Mouse (Mus musculus) embryonic facial prominence, embryonic 10.5 days (tissue): ENCODE data around the gene Pip5kl1. TPM values are rescaled to one million over a fixed set of nuclear protein-coding genes. Genes with fewer than 3 reads are reported as not detected.

Source experiments
- DNase-seq: peaks from one replicate; pipeline ENCODE4 v3.0.0-alpha.2; 2017; ENCODE audit warnings: low spot score
- H3K27ac ChIP-seq: fragments of 300-500 bp; sonication (generic); replicated peaks from 2 replicates; pipeline ENCODE4 v1.5.1; 2016; ENCODE audit warnings: mild to moderate bottlenecking
- H3K27me3 ChIP-seq: fragments of 300-500 bp; sonication (generic); replicated peaks from 2 replicates; pipeline ENCODE4 v1.6.1; 2016; ENCODE audit warnings: low read depth, mild to moderate bottlenecking; ENCODE audit not compliant: poor library complexity, severe bottlenecking
- H3K36me3 ChIP-seq: fragments of 300-500 bp; sonication (generic); replicated peaks from 2 replicates; pipeline ENCODE4 v1.6.1; 2016; ENCODE audit warnings: mild to moderate bottlenecking, moderate library complexity
- H3K4me1 ChIP-seq: fragments of 300-500 bp; sonication (generic); 2 replicates; pipeline ENCODE4 v1.6.1; 2016
- H3K4me3 ChIP-seq: fragments of 300-500 bp; sonication (generic); 2 replicates; pipeline ENCODE4 v1.5.1; 2016; ENCODE audit warnings: mild to moderate bottlenecking, moderate library complexity
- H3K9me3 ChIP-seq: fragments of 300-500 bp; sonication (generic); 2 replicates; pipeline ENCODE4 v1.6.1; 2016; ENCODE audit warnings: mild to moderate bottlenecking
- WGBS: fragments of 180-500 bp; shearing (Covaris S2); methylation state at CpG from one replicate; pipeline ENCODE4 v1.1.7; 2016; 5-methylcytosine and 5-hydroxymethylcytosine counted together
- polyA plus RNA-seq: library from polyadenylated mRNA; unstranded; fragments of >200 nt; fragmentation: Nextera tagmentation; extraction: Ambion mirVana; gene quantifications from 2 replicates; pipeline ENCODE4 v1.2.1, GENCODE M21; 2016

Pip5kl1 gene
- polyA plus RNA-seq, 1 experiment from 2014 or later = 2.0 TPM

DNA sequence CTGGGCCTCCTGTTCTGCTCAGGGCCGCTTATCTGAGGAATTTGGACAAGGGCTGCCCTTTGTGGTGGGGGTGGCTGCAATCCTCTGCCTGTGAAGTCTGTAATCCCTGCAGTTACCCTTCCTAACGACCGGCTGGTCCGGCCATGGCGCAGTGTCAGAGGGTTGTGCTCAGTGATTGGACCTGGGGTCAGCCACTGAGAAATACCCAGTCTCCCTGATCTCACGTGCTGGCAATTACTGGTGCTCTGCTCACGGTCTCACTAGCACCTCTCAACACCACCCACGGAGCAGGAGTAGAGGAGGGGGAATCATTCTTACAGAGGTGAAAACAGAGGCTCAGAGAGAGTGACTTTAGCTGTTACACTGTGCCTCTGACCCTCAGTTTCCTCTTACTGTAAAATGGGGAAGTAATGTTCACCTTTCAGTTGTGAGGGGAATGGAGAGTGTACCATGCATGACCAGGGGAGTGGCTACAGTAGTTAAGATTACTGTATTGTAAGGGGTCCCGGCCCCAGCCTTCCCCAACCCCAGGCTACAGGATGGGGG lies 37.2 kb upstream of the Pip5kl1 start:
- DNase-seq = no peak
- WGBS = 8% methylated on average over 9 of the region's 9 CpGs
- H3K4me1 ChIP-seq = peaks cover 81% of the 10 kb centered on the region
- H3K9me3 ChIP-seq = no peaks in the 10 kb centered on the region
- H3K36me3 ChIP-seq = 0 out of 2 replicates have a peak, but pooled peaks cover 4% of the 10 kb centered on the region
- H3K27ac ChIP-seq = peak overlapping the region; percentile 96
- H3K4me3 ChIP-seq = peak overlapping the region; percentile 80
- H3K27me3 ChIP-seq = no peaks in the 10 kb centered on the region

DNA sequence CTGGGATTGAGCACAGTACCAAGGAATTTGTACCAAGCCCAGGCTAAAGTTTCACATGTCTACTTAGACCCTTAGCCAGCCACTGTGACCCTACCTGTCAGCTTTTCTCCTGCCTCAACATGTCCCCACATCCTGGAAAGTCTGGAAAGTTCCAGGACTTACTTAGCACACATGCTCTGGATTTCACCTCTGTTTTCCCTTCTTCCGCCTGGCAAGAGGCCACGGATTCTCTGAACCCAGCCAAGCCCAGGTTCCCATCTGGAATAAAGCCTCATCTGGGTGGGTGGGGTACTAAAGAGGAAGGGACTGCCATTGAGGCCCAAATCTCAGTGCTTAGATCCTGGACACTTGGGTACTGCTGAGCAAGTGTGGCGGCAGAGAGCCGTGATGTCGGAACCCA lies 36.7 kb upstream of the Pip5kl1 start:
- Histone ChIP-seq H3K9me3 (no peaks in the 10 kb centered on the region), H3K4me1 (peaks cover 81% of the 10 kb centered on the region), H3K27me3 (no peaks in the 10 kb centered on the region), H3K36me3 (peaks cover 5% of the 10 kb centered on the region), H3K4me3 (peak overlapping the region; percentile 80), H3K27ac (peak overlapping the region; percentile 96)
- no peak for DNase-seq
- WGBS = 80% methylated on average over 5 of the region's 5 CpGs

- H3K27ac ChIP-seq = no peak overlapping the region
- DNase-seq = no peak
- peaks cover 10% of the 10 kb centered on the region for H3K36me3 ChIP-seq
- peak overlapping the region; percentile 80 for H3K4me3 ChIP-seq
- no peaks in the 10 kb centered on the region for H3K27me3 ChIP-seq
- H3K9me3 ChIP-seq = no peaks in the 10 kb centered on the region
- H3K4me1 ChIP-seq = peaks cover 75% of the 10 kb centered on the region
- 73% methylated on average over 4 of the region's 4 CpGs for WGBS
Measured at GRCm38 (mm10) chr2:32538461-32538860, 36.1 kb upstream of the Pip5kl1 start.

DNA sequence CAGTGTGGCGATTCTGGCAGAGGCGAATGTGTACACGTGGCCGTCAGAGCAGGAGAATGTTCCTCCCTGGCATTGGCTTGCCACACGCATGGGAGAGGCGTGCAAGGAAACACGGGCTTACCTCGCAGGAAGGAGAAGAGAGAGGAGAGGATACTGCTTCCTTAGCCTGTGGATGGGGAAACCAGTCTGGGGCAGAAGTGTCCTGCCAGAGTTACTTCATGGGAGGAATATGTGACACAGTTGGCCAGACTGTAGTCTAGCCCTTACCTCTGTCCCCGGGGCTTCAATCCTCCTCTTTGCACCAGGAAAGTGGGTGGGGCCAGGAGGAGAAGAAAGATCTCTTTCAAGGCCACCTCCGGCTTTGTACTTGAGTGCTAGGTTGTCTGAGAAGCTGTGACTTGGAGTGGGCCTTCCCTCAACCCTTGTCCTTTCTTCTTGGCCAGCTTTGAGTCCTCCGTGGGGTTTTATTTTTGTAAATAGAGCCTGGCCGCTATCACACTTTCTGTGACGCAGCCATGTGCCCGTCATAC lies 35.1 kb upstream of the Pip5kl1 start:
- H3K27ac ChIP-seq = peak overlapping the region; percentile 52
- DNase-seq = no peak
- peaks cover 65% of the 10 kb centered on the region for H3K4me1 ChIP-seq
- no peaks in the 10 kb centered on the region for H3K9me3 ChIP-seq
- peaks cover 19% of the 10 kb centered on the region for H3K36me3 ChIP-seq
- peak overlapping the region; percentile 80 for H3K4me3 ChIP-seq
- WGBS = 77% methylated on average over 14 of the region's 14 CpGs
- no peaks in the 10 kb centered on the region for H3K27me3 ChIP-seq

- no peak for DNase-seq
- 92% methylated on average over 2 of the region's 2 CpGs for WGBS
- Histone ChIP-seq H3K4me1 (peaks cover 50% of the 10 kb centered on the region), H3K9me3 (no peaks in the 10 kb centered on the region), H3K27me3 (no peaks in the 10 kb centered on the region), H3K36me3 (peaks cover 35% of the 10 kb centered on the region), H3K27ac (no peak overlapping the region), H3K4me3 (no peak overlapping the region)
Measured at GRCm38 (mm10) chr2:32541333-32541908, 33.2 kb upstream of the Pip5kl1 start.

DNA sequence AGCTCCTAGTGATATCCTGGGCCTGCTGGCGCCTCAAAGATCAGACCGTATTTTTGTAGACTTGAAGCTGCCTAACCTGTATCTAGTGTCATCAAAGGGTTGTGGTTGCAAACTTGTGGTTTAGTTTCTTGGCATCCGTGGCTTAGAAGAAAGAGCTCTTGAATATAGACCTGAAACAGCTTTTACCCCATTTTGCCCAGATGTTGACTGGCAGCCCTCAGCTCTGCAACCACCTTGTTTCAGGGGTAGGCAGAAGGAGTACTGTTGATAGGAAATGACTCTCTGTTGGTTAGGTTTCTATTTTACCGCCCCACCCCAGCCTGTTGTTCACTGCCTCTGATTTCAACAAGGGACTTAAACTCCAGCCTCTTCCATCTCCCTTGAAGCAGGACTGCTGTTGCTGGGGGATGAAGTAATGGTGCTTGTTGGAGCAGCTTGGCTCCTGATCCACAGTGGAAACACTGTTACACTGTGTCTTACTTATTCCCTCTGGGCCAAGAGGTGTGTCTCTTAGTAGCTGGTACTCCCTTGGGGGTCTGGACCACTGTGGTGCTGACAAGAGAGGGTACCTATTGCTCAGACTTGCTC lies 32.5 kb upstream of the Pip5kl1 start:
- Histone ChIP-seq H3K4me1 (peaks cover 46% of the 10 kb centered on the region), H3K27ac (no peak overlapping the region)
- 92% methylated on average over 4 of the region's 4 CpGs for whole genome bisulfite sequencing

DNA sequence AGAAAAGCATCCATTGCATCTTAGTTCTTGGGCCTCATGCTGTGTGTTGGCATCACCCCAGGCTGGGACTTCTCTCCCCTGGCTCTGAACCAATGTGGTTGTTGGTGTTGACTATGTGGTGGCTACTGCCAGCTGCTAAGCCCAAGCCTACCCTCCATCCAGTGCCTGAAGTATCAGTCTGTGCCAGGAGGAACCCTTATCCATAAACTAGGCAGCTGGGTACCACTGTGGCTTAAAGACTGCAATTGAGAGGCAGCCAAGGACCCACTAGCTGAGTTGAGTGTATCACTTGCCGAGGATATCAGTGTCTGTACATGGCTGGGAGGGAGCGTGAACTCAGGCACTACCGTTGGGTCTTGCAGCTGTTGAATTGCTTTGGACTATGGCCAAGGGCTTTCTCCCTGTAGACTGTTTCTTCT lies 31.6 kb upstream of the Pip5kl1 start:
- H3K9me3 ChIP-seq = no peaks in the 10 kb centered on the region
- no peak overlapping the region for H3K27ac ChIP-seq
- no peak for DNase-seq
- no peaks in the 10 kb centered on the region for H3K27me3 ChIP-seq
- peaks cover 45% of the 10 kb centered on the region for H3K4me1 ChIP-seq
- peaks cover 51% of the 10 kb centered on the region for H3K36me3 ChIP-seq
- H3K4me3 ChIP-seq = no peak overlapping the region
- WGBS = 96% methylated on average over 3 of the region's 3 CpGs

More for the DNA sequence above, 32.5 kb upstream of the Pip5kl1 start:
- Histone ChIP-seq H3K27me3 (no peaks in the 10 kb centered on the region), H3K9me3 (no peaks in the 10 kb centered on the region), H3K36me3 (peaks cover 41% of the 10 kb centered on the region), H3K4me3 (no peak overlapping the region)
- no peak for DNase-seq

GRCm38 (mm10) chr2:32546951-32547350 lies 27.6 kb upstream of the Pip5kl1 start:
- no peaks in the 10 kb centered on the region for H3K9me3 ChIP-seq
- H3K4me3 ChIP-seq = no peak overlapping the region
- no peak overlapping the region for H3K27ac ChIP-seq
- no peaks in the 10 kb centered on the region for H3K27me3 ChIP-seq
- 86% methylated on average over 1 of the region's 1 CpGs for WGBS
- peaks cover 50% of the 10 kb centered on the region for H3K4me1 ChIP-seq
- peaks cover 77% of the 10 kb centered on the region for H3K36me3 ChIP-seq
- no peak for DNase-seq

- Histone ChIP-seq H3K9me3 (no peaks in the 10 kb centered on the region), H3K4me3 (no peak overlapping the region), H3K36me3 (peaks cover 77% of the 10 kb centered on the region), H3K4me1 (peaks cover 48% of the 10 kb centered on the region), H3K27ac (no peak overlapping the region), H3K27me3 (no peaks in the 10 kb centered on the region)
- WGBS = 85% methylated on average over 5 of the region's 5 CpGs
- no peak for DNase-seq
Measured at GRCm38 (mm10) chr2:32547380-32547779, 27.2 kb upstream of the Pip5kl1 start.

DNA sequence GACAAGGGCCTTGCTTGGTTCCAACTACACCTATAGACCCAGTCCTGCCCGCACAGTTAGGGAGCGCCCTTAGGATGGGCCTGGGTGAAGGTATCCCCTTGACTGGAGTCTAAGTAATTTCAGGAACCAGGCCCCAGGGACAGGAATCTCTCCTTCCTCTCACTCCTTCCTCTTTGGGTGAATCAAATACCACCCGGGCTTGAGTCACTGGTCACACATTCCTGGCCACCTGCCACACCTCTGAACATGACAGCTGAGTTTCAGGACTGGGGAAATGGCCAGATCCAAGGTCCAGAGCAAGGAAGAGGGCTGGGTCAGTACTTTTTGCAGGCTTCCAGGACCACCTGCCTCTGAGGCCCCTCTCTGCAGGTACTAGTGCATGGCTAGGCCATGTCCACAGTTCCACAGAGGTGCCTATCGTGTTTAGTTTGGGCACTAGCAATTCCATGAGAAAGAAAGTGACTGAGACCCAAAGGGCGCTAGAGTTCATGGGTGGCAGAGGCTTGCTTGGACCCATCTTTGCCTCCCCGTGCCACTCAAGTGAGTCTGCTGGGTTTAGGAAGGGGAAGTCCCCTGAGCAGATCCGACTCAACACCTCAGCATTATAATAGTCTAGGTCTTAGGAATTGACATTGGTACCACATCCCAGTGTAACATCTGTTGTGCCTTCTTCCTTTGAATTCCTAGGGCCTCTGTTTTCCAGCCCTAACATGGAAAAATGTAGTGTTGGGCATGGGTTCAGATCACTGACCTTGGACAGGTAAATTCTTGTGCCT lies 26.4 kb upstream of the Pip5kl1 start:
- Histone ChIP-seq H3K27ac (no peak overlapping the region), H3K36me3 (peaks cover 74% of the 10 kb centered on the region), H3K4me3 (no peak overlapping the region), H3K9me3 (no peaks in the 10 kb centered on the region), H3K4me1 (peaks cover 46% of the 10 kb centered on the region), H3K27me3 (no peaks in the 10 kb centered on the region)
- DNase-seq = no peak
- WGBS = 94% methylated on average over 7 of the region's 7 CpGs

GRCm38 (mm10) chr2:32549171-32549570 lies 25.4 kb upstream of the Pip5kl1 start:
- Histone ChIP-seq H3K9me3 (no peaks in the 10 kb centered on the region), H3K36me3 (peaks cover 68% of the 10 kb centered on the region), H3K4me1 (peaks cover 46% of the 10 kb centered on the region), H3K27ac (peak overlapping the region; percentile 71), H3K27me3 (no peaks in the 10 kb centered on the region), H3K4me3 (no peak overlapping the region)
- no peak for DNase-seq
- 81% methylated on average over 9 of the region's 9 CpGs for WGBS

DNA sequence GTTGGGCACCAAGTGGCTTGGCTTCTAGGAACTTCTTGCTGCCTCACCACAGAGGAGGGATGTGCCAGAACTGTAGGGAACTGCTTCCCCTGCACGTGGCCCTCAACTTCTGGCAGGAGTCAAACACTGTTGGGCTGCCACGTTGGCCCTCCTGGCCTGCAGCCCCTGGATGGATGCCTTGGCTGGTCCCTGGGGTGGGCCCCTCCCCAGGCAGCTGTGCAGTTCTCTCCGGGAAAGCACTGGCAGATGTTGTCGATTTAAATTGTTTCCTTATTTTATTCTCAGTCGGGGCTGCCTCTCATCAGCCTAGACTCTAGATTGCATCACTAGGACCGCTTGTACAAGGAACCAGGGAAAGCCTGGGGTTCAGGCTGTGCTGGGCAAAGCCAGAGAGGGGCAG lies 24.8 kb upstream of the Pip5kl1 start:
- Histone ChIP-seq H3K27me3 (no peaks in the 10 kb centered on the region), H3K27ac (peak overlapping the region; percentile 71), H3K36me3 (peaks cover 66% of the 10 kb centered on the region), H3K4me1 (peaks cover 46% of the 10 kb centered on the region), H3K4me3 (no peak overlapping the region), H3K9me3 (no peaks in the 10 kb centered on the region)
- peak; percentile 56 for DNase-seq
- 43% methylated on average over 6 of the region's 6 CpGs for WGBS
